Mouse (Mus musculus) G1E (cell line): Measurements from ENCODE around the gene Gm4952.

Experiments used
- CTCF ChIP-seq: IDR thresholded peaks from 2 replicates; pipeline ENCODE4 v1.5.1; 2012; ENCODE audit warnings: low read depth, low read length, inconsistent platforms, mixed read lengths
- GATA1 ChIP-seq: IDR thresholded peaks from 2 replicates; pipeline ENCODE4 v1.6.1; 2012; ENCODE audit warnings: borderline replicate concordance, low read length, inconsistent platforms, mixed read lengths
- POLR2AphosphoS5 ChIP-seq: IDR thresholded peaks from 2 replicates; pipeline ENCODE4 v1.6.1; 2012; ENCODE audit warnings: low read depth, low read length, inconsistent platforms; ENCODE audit not compliant: insufficient replicate concordance
- TAL1 ChIP-seq: conservative IDR thresholded peaks from 2 replicates; pipeline ENCODE4 v1.6.1; 2012; ENCODE audit warnings: low read depth, low read length, inconsistent platforms, mixed read lengths

DNA sequence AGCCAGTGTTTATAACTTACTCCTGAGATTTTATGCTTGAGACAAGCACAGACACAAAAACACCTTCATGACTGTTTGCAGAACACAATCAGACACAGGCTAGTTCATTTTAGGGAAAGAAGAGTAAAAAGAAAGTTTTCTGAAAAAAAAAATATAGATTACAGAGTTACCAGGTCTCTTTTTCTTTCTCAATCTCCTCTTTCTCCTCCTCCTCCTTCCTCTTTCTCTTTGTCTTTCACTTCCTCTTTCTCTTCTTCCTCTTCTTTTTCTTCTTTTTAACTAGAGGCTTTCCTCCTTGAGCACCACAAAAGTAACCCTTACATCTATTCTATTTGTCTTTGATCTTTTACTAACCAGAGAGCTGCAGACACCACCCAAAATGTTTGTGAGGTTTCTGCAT is 35.6 kb upstream of the Gm4952 start:
- TF ChIP-seq CTCF, result no peak
- TF ChIP-seq TAL1, result no peak
- TF ChIP-seq GATA1, result no peak
- TF ChIP-seq POLR2AphosphoS5, result no peak
